Comparison of ENCODE assay signal across 13 mouse cellular contexts in genomic region chrX:13705051-13705450, GRCm38 (mm10). TPM values are rescaled to one million over a fixed set of nuclear protein-coding genes. Genes with fewer than 3 reads are reported as not detected.
DNase-seq lines count a peak whose midpoint lies in the region; ATAC-seq lines count a peak whose summit lies in the region.
"Had no signal": no experiment of that assay in that cellular context is flagged by ENCODE, and none has a peak within 500 bp of the region (broad histone marks: within the 10 kb centered on the region; RNA-seq: fewer than 3 reads in every experiment).

No protein-coding gene starts in this region.

- WGBS in kidney, embryonic 15.5 days, result 52% methylated on average over 2 of the region's 2 CpGs
- WGBS in lung, embryonic 16.5 days, result 24% methylated on average over 2 of the region's 2 CpGs

- no peak overlapping the region for H3K4me2 ChIP-seq in kidney, embryonic 15.5 days
- no peak overlapping the region for H3K4me2 ChIP-seq in lung, embryonic 16.5 days (ENCODE audit: low read depth, low read length)
- H3K4me2 ChIP-seq: embryonic facial prominence, embryonic 12.5 days had no signal

- H3K9me3 ChIP-seq in kidney, embryonic 15.5 days (replicated peaks), result no peaks in the 10 kb centered on the region
- H3K9me3 ChIP-seq in lung, embryonic 16.5 days (ENCODE audit: control insufficient read depth, low read length), result no peaks in the 10 kb centered on the region
- H3K9me3 ChIP-seq: embryonic facial prominence, embryonic 12.5 days; heart, embryonic 10.5 days had no signal

- H3K27ac ChIP-seq in kidney, embryonic 15.5 days, result no peak overlapping the region
- H3K27ac ChIP-seq in lung, embryonic 16.5 days (ENCODE audit: low read length), result no peak overlapping the region
- H3K27ac ChIP-seq: embryonic facial prominence, embryonic 12.5 days; heart, embryonic 10.5 days had no signal

- DNase-seq in cerebellum, adult 11-12 months, result peak; percentile 10
- no peak for DNase-seq in cerebellum, postnatal 4 days (ENCODE audit: low spot score in 2 of 2)
- peak; percentile 24 for DNase-seq in kidney, postnatal 10 days
- peak; percentile 24 for DNase-seq in cerebellum, adult 9-10 months
- no peak for DNase-seq in natural killer cell, adult 2 months (ENCODE audit: low spot score in 2 of 2)

- no peak overlapping the region for H3K9ac ChIP-seq in kidney, embryonic 15.5 days
- H3K9ac ChIP-seq in lung, embryonic 16.5 days (ENCODE audit: low read length), result no peak overlapping the region
- H3K9ac ChIP-seq: embryonic facial prominence, embryonic 12.5 days had no signal

- no peaks in the 10 kb centered on the region for H3K4me1 ChIP-seq in kidney, embryonic 15.5 days
- no peaks in the 10 kb centered on the region for H3K4me1 ChIP-seq in lung, embryonic 16.5 days (replicated peaks; ENCODE audit: control insufficient read depth, insufficient read depth, low read length)
- H3K4me1 ChIP-seq: embryonic facial prominence, embryonic 12.5 days; heart, embryonic 10.5 days had no signal

- no peak overlapping the region for H3K4me3 ChIP-seq in kidney, embryonic 15.5 days (replicated peaks)
- no peak overlapping the region for H3K4me3 ChIP-seq in lung, embryonic 16.5 days (ENCODE audit: low read length)
- H3K4me3 ChIP-seq: embryonic facial prominence, embryonic 12.5 days; heart, embryonic 10.5 days had no signal

- ATAC-seq in kidney, embryonic 15.5 days (replicated peaks; ENCODE audit: low FRiP score), result no peak
- 0 out of 2 replicates have a peak, but pooled peaks have one; percentile 64 for ATAC-seq in lung, embryonic 16.5 days (ENCODE audit: low read depth)
- no peak for ATAC-seq in CD4-positive, CD25-positive, alpha-beta regulatory T cell, adult 4 months
- ATAC-seq: midbrain, embryonic 16.5 days had no signal

- H3K36me3 ChIP-seq in kidney, embryonic 15.5 days, result no peaks in the 10 kb centered on the region
- no peaks in the 10 kb centered on the region for H3K36me3 ChIP-seq in lung, embryonic 16.5 days (ENCODE audit: control insufficient read depth, insufficient read depth, low read length)
- H3K36me3 ChIP-seq: embryonic facial prominence, embryonic 12.5 days; heart, embryonic 10.5 days had no signal

- H3K27me3 ChIP-seq in kidney, embryonic 15.5 days, result no peaks in the 10 kb centered on the region
- H3K27me3 ChIP-seq in lung, embryonic 16.5 days (ENCODE audit: control insufficient read depth, insufficient read depth, low read depth, low read length), result no peaks in the 10 kb centered on the region
- H3K27me3 ChIP-seq: embryonic facial prominence, embryonic 12.5 days had no signal

RNA-seq across cellular contexts. Expression of gene Gpr82, which starts 43.9 kb away (rescaled TPM):
- polyA plus RNA-seq in kidney, embryonic 15.5 days (2015; fragmentation: Nextera tagmentation; extraction: Ambion mirVana), result 0.33 and 0.38 TPM in 2 replicates
- 0.30 and 0.35 TPM in 2 replicates for polyA plus RNA-seq in lung, embryonic 16.5 days (2015; fragmentation: Nextera tagmentation; extraction: Ambion mirVana)
- polyA plus RNA-seq in CD4-positive, CD25-positive, alpha-beta regulatory T cell, adult 4 months (2017; shearing (Covaris generic)), result under 1 TPM in 1 of 2 experiments, not detected in 1; 0.12 TPM
- polyA plus RNA-seq: C2C12; small intestine, adult 2 months had no signal

Comparison
In these comparisons a context has a peak if more than half of its experiments do, and no peak if none do; other contexts are left out.
1. DNase-seq: peak in cerebellum, adult 11-12 months (single experiment), kidney, postnatal 10 days (single experiment) and cerebellum, adult 9-10 months (single experiment); none in cerebellum, postnatal 4 days (0 of 2) and natural killer cell, adult 2 months (0 of 2).